Mouse (Mus musculus): ENCODE results near the gene Comp. TPM values are rescaled to one million over a fixed set of nuclear protein-coding genes. Genes with fewer than 3 reads are reported as not detected.

Comp gene
- total RNA-seq, 2 experiments from 2014 or later, result 0.13 to 0.42 TPM

Other genes with a start within 250 kb of the Comp start
- gene Nr2c2ap, start 242.2 kb upstream of the Comp start, total RNA-seq (2021), result 10 to 100 TPM; 28.1 to 30.1 TPM
- 10 to 100 TPM; 16.0 to 16.4 TPM for gene Rfxank, start 234.4 kb upstream of the Comp start, total RNA-seq (2021)
- gene Borcs8, start 234.1 kb upstream of the Comp start, total RNA-seq (2021), result 10 to 100 TPM; 45.3 to 47.7 TPM
- under 1 TPM; 0.28 to 0.57 TPM for gene Mef2b, start 233.8 kb upstream of the Comp start, total RNA-seq (2021)
- gene Tmem161a, start 201.2 kb upstream of the Comp start, total RNA-seq (2021), result 10 to 100 TPM; 49.9 to 50.3 TPM
- gene Slc25a42, start 161.3 kb upstream of the Comp start, total RNA-seq (2021), result 10 to 100 TPM; 39.3 to 41.8 TPM
- gene Sugp2, start 139.3 kb upstream of the Comp start, total RNA-seq (2021), result 100 to 1,000 TPM; 112 to 123 TPM
- 10 to 100 TPM; 41.2 to 41.4 TPM for gene Armc6, start 139.1 kb upstream of the Comp start, total RNA-seq (2021)
- 10 to 100 TPM; 71.9 to 76.0 TPM for gene Homer3, start 90.7 kb upstream of the Comp start, total RNA-seq (2021)
- gene Ddx49, start 71.1 kb upstream of the Comp start, total RNA-seq (2021), result 10 to 100 TPM; 36.3 to 49.0 TPM
- gene Cope, start 71.0 kb upstream of the Comp start, total RNA-seq (2021), result 100 to 1,000 TPM; 125 to 149 TPM
- gene Cers1, start 57.8 kb upstream of the Comp start, total RNA-seq (2021), result 100 to 1,000 TPM; 112 to 116 TPM
- gene Gdf1, start 43.7 kb upstream of the Comp start, total RNA-seq (2021), result 10 to 100 TPM; 15.1 to 18.2 TPM
- 10 to 100 TPM; 74.5 to 75.6 TPM for gene Upf1, start 20.3 kb upstream of the Comp start, total RNA-seq (2021)
- gene Crtc1, start 66.0 kb downstream of the Comp start, total RNA-seq (2021), result 100 to 1,000 TPM; 193 to 199 TPM
- 10 to 100 TPM; 54.1 to 62.0 TPM for gene Klhl26, start 103.4 kb downstream of the Comp start, total RNA-seq (2021)
- 100 to 1,000 TPM; 326 to 327 TPM for gene Tmem59l, start 113.8 kb downstream of the Comp start, total RNA-seq (2021)
- gene Crlf1, start 119.6 kb downstream of the Comp start, total RNA-seq (2021), result 10 to 100 TPM; 33.1 to 38.2 TPM
- gene Rex1bd, start 133.2 kb downstream of the Comp start, total RNA-seq (2021), result 100 to 1,000 TPM in 1 of 2 experiments, 10 to 100 TPM in 1; 96.5 to 104 TPM
- 1,000 to 10,000 TPM; 1,062 to 1,079 TPM for gene Uba52, start 137.2 kb downstream of the Comp start, total RNA-seq (2021)
- gene Fkbp8, start 154.2 kb downstream of the Comp start, total RNA-seq (2021), result 100 to 1,000 TPM; 450 to 467 TPM
- gene Kxd1, start 154.4 kb downstream of the Comp start, total RNA-seq (2021), result 10 to 100 TPM; 40.6 to 45.6 TPM
- gene Ell, start 165.9 kb downstream of the Comp start, total RNA-seq (2021), result 10 to 100 TPM; 18.9 to 21.8 TPM
- 10 to 100 TPM; 47.3 to 47.7 TPM for gene Isyna1, start 220.8 kb downstream of the Comp start, total RNA-seq (2021)
- 100 to 1,000 TPM; 272 to 279 TPM for gene Ssbp4, start 235.3 kb downstream of the Comp start, total RNA-seq (2021)
- gene Lrrc25, start 242.6 kb downstream of the Comp start, total RNA-seq (2021), result under 1 TPM; 0.33 to 0.37 TPM